Mouse (Mus musculus) skeletal muscle tissue, postnatal 0 days (tissue): ENCODE measurements around the gene Tspyl4. TPM values are rescaled to one million over a fixed set of nuclear protein-coding genes. Genes with fewer than 3 reads are reported as not detected.

Experiments used
- polyA plus RNA-seq: library from polyadenylated mRNA; unstranded; fragments of >200 nt; fragmentation: Nextera tagmentation; extraction: Ambion mirVana; gene quantifications from 2 replicates; pipeline ENCODE4 v1.2.1, GENCODE M21; 2015

The Tspyl4 gene
- 2.3 and 2.4 TPM in 2 replicates for polyA plus RNA-seq

GRCm38 (mm10) chr10:34297299-34297979, at the start of gene Tspyl4:
TSS of gene Tspyl4 (plus strand) at chr10:34297442.

DNA sequence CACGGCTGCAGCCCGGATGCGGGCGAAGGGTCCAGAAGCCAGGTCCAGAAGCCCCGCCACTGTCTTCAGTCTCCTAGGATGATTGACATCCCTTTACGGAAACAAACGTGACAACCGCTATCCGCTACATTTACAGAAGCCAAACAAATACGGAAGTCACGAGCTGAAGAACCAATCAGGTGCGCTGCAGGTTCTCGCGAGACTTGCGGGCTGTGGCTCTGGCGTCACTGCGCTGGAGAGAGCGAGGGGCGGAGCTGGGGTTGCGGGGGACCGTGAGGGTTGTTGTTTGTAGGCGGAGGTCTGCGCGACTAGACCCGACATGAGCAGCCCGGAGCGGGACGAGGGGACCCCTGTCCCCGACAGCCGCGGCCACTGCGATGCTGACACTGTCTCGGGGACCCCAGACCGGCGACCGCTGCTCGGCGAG, 15.3 kb upstream of the Tspyl4 start, which contains the start of gene Tspyl1:
TSS of gene Tspyl1 (plus strand) at position 229 of the 427 bp plus-strand sequence.

Other genes with a start within 250 kb of the Tspyl4 start
- 0.59 and 0.82 TPM in 2 replicates for gene Calhm5, start 200.9 kb upstream of the Tspyl4 start, polyA plus RNA-seq
- gene Calhm6, start 169.5 kb upstream of the Tspyl4 start, polyA plus RNA-seq, result 0.58 and 0.63 TPM in 2 replicates
- 14.4 and 16.5 TPM in 2 replicates for gene Dse, start 89.7 kb upstream of the Tspyl4 start, polyA plus RNA-seq
- gene Tspyl1, start 15.3 kb upstream of the Tspyl4 start, polyA plus RNA-seq, result 56.5 and 57.6 TPM in 2 replicates
- gene Col10a1, start 92.5 kb downstream of the Tspyl4 start, polyA plus RNA-seq, result 0.13 and 3.9 TPM in 2 replicates
- 4.5 and 5.1 TPM in 2 replicates for gene Nt5dc1, start 121.1 kb downstream of the Tspyl4 start, polyA plus RNA-seq
- gene Frk, start 186.0 kb downstream of the Tspyl4 start, polyA plus RNA-seq, result 2.6 and 2.7 TPM in 2 replicates